Mouse (Mus musculus) right cerebral cortex, postnatal 14 days (tissue): ENCODE results near the gene 4930402F06Rik.

Experiments
- DNase-seq: peaks from one replicate; pipeline ENCODE4 v3.0.0; 2022

4930402F06Rik gene

DNA sequence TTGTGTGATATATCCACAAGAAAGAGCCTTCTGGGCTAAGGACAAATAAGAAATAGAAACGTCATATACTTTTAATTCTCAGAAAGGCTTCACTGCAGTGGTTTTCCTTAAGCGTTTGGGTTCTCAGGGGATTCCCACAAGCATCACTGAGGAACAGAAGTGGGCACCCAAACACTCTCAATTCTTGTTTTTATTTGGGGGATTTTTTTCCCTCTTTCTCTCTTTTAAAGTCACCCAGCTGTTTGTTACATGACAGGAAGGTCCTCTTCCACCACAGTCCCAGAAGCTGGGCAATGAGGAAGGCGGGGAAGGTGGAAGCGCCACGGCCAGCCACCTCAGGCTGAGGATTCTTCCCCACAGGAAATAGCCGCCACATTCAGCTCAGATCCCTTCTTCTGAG is 19.5 kb upstream of the 4930402F06Rik start:
- DNase-seq: no peak

- no peak for DNase-seq
Observed at GRCm38 (mm10) chr2:35412810-35413209, 15.8 kb upstream of the 4930402F06Rik start.

GRCm38 (mm10) chr2:35412246-35412645 is 15.3 kb upstream of the 4930402F06Rik start:
- DNase-seq: no peak

DNA sequence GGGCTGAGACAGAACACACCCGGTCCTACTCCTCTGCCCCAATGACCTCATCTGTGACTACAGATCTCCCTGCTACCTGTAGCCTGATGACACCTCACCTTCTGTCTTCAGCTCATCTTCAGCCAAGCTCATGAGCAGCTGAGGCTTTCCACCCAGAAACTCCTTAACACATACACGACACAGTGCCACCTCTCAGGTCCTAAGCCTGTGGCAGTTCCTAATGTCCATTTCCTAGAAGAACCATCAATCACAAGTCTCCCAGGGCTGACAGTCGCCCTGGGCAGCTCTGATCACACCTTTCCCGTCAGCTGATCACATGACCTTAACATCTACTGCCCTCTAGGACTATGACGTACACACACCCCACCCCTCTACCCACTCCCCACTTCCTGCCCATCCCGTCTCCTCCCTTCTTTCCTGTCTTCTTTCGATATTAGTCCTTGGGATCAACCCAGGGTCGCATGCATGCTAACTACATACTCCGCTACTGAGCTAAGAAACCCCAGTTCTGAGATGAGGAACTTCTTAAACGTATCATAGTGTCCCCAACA is 14.7 kb upstream of the 4930402F06Rik start:
- DNase-seq: no peak

GRCm38 (mm10) chr2:35409466-35409865 is 12.5 kb upstream of the 4930402F06Rik start:
- DNase-seq: no peak

DNA sequence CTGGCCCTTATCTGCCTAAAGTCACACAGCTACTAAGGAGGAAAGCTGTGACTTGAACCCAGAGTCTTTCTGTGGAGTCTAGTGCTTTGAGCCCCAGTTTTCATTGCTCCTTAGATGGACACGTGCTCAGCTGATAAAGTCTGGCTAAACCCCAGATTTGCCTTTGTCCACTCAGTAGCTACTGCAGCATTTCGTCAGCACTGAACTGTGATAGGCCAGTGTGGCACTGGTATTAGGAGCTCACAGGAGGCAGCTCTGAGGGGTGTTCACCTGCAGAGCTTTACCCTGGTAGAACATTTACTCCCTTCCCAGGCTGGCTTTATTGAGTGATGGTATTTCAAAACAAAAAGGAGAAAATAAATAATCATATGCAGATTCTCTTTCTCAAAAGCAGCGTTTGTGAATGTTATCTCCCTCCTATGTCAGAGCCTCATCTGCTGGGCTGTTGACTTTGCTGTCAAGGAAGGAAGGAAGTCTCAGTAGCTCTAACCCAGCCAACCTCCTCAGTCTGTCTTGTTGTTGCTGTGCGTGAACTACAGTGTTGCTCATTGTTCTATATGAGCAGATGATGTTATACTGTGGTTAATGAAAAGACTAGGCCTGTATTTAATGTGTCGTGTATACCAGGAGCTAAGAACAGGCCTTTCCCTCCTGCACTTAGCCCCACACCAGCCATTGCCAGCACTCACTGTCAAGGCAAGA is 11.6 kb upstream of the 4930402F06Rik start:
- no peak for DNase-seq

GRCm38 (mm10) chr2:35407878-35408277 is 10.9 kb upstream of the 4930402F06Rik start:
- no peak for DNase-seq

GRCm38 (mm10) chr2:35407266-35407665 is 10.3 kb upstream of the 4930402F06Rik start:
- DNase-seq: no peak

DNA sequence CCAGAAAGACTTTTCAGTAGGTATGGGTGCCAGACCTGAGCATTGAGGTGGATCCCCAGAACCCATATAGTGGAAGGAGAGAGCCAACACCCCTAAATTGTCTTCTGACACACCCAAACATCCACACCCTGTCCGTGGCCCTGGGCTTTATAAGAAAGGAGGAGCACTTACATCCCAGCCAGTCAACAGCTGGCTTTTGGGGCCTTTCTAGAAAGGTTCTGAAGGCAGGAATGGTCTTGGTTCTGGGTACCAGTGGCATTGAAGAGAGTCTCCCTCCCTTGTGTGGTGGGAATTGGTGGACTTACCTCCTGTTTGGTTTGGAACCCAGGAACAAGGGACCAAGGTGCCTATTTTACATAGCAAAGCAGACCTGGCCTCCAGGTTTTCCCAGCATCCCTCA is 9.6 kb upstream of the 4930402F06Rik start:
- DNase-seq: no peak

GRCm38 (mm10) chr2:35402391-35402790 is 5.4 kb upstream of the 4930402F06Rik start:
- DNase-seq: no peak

- no peak for DNase-seq
Observed at GRCm38 (mm10) chr2:35400739-35401138, 3.8 kb upstream of the 4930402F06Rik start.

GRCm38 (mm10) chr2:35398184-35398828 is 1.3 kb upstream of the 4930402F06Rik start:
- DNase-seq: no peak

- DNase-seq: peak; percentile 67
Observed at GRCm38 (mm10) chr2:35397590-35398173, 707 bp upstream of the 4930402F06Rik start.

- no peak for DNase-seq
Observed at GRCm38 (mm10) chr2:35385441-35385871, 11.5 kb downstream of the 4930402F06Rik start.

DNA sequence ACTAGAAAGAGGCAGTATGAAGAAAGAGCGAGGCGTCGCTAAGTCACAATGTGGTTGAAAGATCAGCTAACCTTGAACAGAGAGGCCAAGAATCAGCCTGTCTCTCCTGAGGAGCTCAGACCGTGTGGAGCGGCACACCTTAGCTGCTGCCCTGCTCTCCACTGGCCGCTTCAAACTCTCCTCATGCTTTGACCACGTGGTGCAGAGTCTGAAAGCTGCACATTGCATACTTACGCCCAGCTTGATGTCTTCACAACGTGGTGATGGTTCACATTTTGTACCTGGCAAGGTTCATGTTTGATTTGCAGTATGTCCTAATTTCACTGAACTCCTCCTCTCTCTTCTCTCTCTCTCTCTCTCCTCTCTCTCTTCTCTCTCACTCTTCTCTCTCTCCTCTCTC is 17.7 kb downstream of the 4930402F06Rik start:
- no peak for DNase-seq

GRCm38 (mm10) chr2:35377600-35377999 is 19.4 kb downstream of the 4930402F06Rik start:
- no peak for DNase-seq

DNA sequence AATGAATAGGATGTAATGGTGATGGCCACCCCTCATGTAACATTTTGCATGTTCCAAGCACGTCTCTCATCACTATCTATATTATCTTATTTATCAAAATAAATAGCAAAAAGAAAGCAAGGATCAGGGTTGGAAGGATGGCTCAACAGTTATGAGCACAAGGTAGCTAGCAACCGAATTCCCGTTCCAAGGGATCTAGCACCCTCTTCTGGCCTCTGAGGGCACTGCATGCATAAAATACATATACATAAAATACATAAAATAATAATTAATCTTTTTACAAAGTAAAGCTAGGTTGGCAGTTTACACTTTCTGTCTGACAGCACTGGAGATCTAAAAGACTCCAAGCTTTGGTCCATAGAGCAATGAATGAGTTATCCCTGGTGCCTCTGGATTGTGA is 24.0 kb downstream of the 4930402F06Rik start:
- peak; percentile 35 for DNase-seq

GRCm38 (mm10) chr2:35370686-35371085 is 26.3 kb downstream of the 4930402F06Rik start:
- no peak for DNase-seq

- DNase-seq: no peak
Observed at GRCm38 (mm10) chr2:35367629-35368028, 29.3 kb downstream of the 4930402F06Rik start, which contains the start of gene 4930568D16Rik. 4930568D16Rik (minus strand) TSS chr2:35367729.

- DNase-seq: no peak
Observed at GRCm38 (mm10) chr2:35349184-35349583, 47.8 kb downstream of the 4930402F06Rik start.

- no peak for DNase-seq
Observed at GRCm38 (mm10) chr2:35345984-35346383, 51.0 kb downstream of the 4930402F06Rik start.

DNA sequence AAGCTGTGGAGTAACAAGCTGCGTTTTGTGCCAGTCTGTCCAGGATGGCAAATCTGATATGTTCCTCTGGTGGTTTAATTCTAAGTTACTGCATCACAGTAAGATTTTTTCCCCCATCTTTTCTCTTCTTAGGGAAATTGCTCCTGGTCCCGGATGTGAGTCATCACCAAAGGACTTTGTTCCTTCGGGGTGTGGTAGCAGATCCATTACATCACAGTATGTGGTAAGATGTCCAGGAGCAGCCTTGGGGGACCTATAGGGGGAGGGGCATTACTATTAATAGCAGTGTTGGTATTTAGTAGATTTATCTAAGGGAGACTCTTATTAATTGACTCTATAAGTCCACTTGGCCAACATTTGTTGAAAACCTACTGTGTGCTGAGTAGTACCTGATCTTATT is 54.4 kb downstream of the 4930402F06Rik start:
- DNase-seq: no peak

DNA sequence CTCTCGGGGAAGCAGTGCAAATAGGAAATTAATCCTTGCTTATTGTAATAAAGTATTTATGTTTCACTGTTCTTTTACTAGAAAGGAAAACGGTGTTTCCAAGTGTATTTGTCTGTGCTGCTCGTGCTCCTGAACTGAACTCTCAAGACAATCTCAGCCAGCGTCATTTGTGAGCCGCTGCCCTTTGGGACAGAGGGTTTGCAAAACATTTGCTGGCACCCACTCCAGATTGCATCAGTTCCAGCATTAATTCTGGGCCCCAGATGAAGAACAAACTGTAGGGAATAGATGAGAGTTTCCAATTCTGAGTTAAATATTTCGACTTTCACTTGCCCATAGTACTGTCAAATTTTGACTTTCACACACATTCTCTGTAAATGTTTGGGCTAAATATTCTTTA is 58.3 kb downstream of the 4930402F06Rik start:
- no peak for DNase-seq

DNA sequence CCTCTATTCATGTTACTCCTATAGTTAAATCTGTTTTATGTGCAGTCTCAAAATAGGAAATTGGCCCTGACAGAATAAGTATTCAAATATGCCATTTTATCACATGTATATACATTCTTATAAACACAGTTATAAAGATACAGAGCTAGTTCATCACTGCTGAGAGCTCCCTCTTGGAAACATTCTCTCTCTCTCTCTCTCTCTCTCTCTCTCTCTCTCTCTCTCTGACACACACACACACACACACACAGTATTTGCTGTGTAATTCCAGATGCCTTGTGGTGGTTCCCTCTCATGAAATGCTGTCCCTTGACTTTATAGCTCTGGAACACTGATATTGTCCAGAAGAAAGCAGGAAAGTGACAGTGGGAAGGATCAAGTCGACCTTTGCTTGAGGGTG is 58.9 kb downstream of the 4930402F06Rik start:
- DNase-seq: no peak
